Mouse (Mus musculus) hindbrain, embryonic 16.5 days (tissue): ENCODE results near the gene Gla. TPM values are rescaled to one million over a fixed set of nuclear protein-coding genes. Genes with fewer than 3 reads are reported as not detected.

Experiments
- ATAC-seq: fragments of 200-750 bp; cut with Nextera tagmentation; 2 replicates; pipeline ENCODE4 v1.8.0; 2017; ENCODE audit warnings: moderate TSS enrichment, moderate library complexity
- H3K27ac ChIP-seq: fragments of 300-500 bp; sonication (generic); 2 replicates; pipeline ENCODE4 v1.5.1; 2014; ENCODE audit warnings: low read depth, mild to moderate bottlenecking, control low read depth, low read length, moderate library complexity
- H3K27me3 ChIP-seq: fragments of 300-500 bp; sonication (generic); replicated peaks from 2 replicates; pipeline ENCODE4 v1.6.1; 2014; ENCODE audit warnings: low read length; ENCODE audit not compliant: control insufficient read depth, insufficient read depth
- H3K36me3 ChIP-seq: fragments of 300-500 bp; sonication (generic); 2 replicates; pipeline ENCODE4 v1.6.1; 2014; ENCODE audit warnings: mild to moderate bottlenecking, low read length, moderate library complexity, mixed read lengths; ENCODE audit not compliant: control insufficient read depth, insufficient read depth
- H3K4me1 ChIP-seq: fragments of 300-500 bp; sonication (generic); 2 replicates; pipeline ENCODE4 v1.6.1; 2014; ENCODE audit warnings: low read depth, low read length; ENCODE audit not compliant: control insufficient read depth, insufficient read depth
- H3K4me2 ChIP-seq: fragments of 300-500 bp; sonication (generic); 2 replicates; pipeline ENCODE4 v1.6.1; 2014; ENCODE audit warnings: mild to moderate bottlenecking, low read length, control low read depth, moderate library complexity
- H3K4me3 ChIP-seq: fragments of 300-500 bp; sonication (generic); 2 replicates; pipeline ENCODE4 v1.5.1; 2014; ENCODE audit warnings: mild to moderate bottlenecking, low read length, control low read depth, moderate library complexity
- H3K9ac ChIP-seq: fragments of 300-500 bp; sonication (generic); 2 replicates; pipeline ENCODE4 v1.6.1; 2014; ENCODE audit warnings: low read depth, mild to moderate bottlenecking, control low read depth, low read length, moderate library complexity
- H3K9me3 ChIP-seq: fragments of 300-500 bp; sonication (generic); 2 replicates; pipeline ENCODE4 v1.6.1; 2014; ENCODE audit warnings: mild to moderate bottlenecking, low read length, moderate library complexity; ENCODE audit not compliant: control insufficient read depth
- WGBS: fragments of 180-500 bp; shearing (Covaris S2); extraction: QIAGEN DNeasy Blood & Tissue Kit; methylation state at CpG from one replicate; pipeline ENCODE4 v1.1.7; 2014; 5-methylcytosine and 5-hydroxymethylcytosine counted together
- polyA plus RNA-seq: library from polyadenylated mRNA; unstranded; fragments of >200 nt; fragmentation: Nextera tagmentation; extraction: Ambion mirVana; gene quantifications from 2 replicates; pipeline ENCODE4 v1.2.1, GENCODE M21; 2015

Gene Gla
- polyA plus RNA-seq, 1 experiment from 2014 or later, result 3.9 TPM

GRCm38 (mm10) chrX:134580528-134581305 is 20.2 kb downstream of the Gla start:
- no peak overlapping the region for H3K4me2 ChIP-seq
- H3K27me3 ChIP-seq, result no peaks in the 10 kb centered on the region
- H3K4me1 ChIP-seq, result no peaks in the 10 kb centered on the region
- ATAC-seq, result no peak
- no peak overlapping the region for H3K27ac ChIP-seq
- no peaks in the 10 kb centered on the region for H3K9me3 ChIP-seq
- no peak overlapping the region for H3K4me3 ChIP-seq
- no peak overlapping the region for H3K9ac ChIP-seq
- H3K36me3 ChIP-seq, result no peaks in the 10 kb centered on the region
- WGBS, result 88% methylated on average over 14 of the region's 14 CpGs

DNA sequence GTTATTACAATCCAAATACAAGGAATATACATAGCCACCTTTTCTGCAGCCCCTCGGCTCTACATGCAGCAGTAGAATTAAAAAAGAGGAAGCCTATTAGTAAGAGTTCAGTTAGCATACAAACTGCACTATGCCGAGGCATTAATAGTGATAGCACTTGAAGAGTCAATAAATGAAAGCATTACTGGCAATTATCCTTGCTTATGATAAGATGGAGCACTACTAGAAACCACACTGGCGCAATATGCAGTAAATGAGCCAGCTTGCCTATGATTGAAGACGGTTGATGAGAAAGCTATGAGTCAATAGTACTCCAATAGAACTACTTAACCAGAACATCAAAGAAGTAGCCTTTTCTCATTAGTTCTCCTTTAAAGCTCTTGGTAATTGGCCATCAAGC is 23.0 kb downstream of the Gla start:
- H3K36me3 ChIP-seq, result no peaks in the 10 kb centered on the region
- H3K4me1 ChIP-seq, result no peaks in the 10 kb centered on the region
- H3K9ac ChIP-seq, result no peak overlapping the region
- no peaks in the 10 kb centered on the region for H3K27me3 ChIP-seq
- WGBS, result 87% methylated on average over 4 of the region's 4 CpGs
- no peak overlapping the region for H3K4me3 ChIP-seq
- no peaks in the 10 kb centered on the region for H3K9me3 ChIP-seq
- H3K27ac ChIP-seq, result no peak overlapping the region
- no peak overlapping the region for H3K4me2 ChIP-seq
- ATAC-seq, result no peak

DNA sequence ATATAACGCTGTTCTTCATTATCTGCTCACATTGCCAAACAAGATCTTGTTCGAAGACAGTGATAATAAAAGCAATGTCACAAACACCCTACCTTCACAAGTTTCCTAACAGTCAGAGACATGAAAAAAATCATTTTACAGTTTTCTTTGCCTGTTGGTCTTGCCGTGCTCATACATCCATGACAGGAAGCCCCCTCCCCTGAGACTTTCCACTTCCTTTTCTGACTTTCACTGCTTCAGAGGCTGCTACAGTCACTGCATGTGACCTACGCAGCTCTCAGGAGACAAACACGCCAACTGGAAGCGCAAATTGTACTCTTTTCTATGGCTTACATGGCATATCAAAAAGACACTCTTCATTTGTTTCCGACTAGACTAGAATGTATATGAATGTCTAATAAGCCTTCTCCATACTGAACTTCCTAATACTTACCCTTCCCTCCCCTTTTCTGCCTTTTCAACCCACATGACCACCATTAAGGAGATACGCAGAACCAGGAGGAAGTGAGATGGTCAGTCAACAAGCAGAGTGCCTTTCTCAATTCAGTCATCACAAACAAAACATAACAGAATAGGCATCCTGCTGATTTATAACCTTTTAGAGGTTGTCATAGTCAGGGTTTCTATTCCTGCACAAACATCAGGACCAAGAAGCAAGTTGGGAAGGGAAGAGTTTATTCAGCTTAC is 34.2 kb downstream of the Gla start:
- H3K36me3 ChIP-seq, result no peaks in the 10 kb centered on the region
- no peaks in the 10 kb centered on the region for H3K27me3 ChIP-seq
- H3K9me3 ChIP-seq, result no peaks in the 10 kb centered on the region
- no peaks in the 10 kb centered on the region for H3K4me1 ChIP-seq
- no peak overlapping the region for H3K27ac ChIP-seq
- WGBS, result 84% methylated on average over 8 of the region's 8 CpGs
- no peak overlapping the region for H3K4me2 ChIP-seq
- H3K9ac ChIP-seq, result no peak overlapping the region
- H3K4me3 ChIP-seq, result no peak overlapping the region
- no peak for ATAC-seq

DNA sequence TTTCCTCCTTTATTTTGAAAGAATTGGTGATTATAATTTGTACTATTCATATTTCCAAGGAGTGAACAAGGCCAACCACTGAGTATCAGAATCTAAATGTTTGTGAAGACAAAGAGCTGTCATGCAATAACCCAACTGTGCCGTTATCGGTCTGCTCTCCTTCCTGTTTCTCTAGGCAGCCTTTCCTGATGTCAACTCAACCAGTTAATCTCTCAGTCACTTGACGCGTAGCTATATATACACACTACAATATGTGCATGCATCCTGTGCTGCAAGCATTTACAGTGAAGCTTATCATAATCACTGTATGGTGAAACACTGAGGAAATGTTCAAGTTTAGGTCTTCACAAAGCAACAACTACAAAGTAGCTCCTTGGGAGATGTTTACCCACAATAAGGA is 36.6 kb downstream of the Gla start:
- 95% methylated on average over 4 of the region's 4 CpGs for WGBS
- no peak overlapping the region for H3K4me2 ChIP-seq
- ATAC-seq, result no peak
- no peak overlapping the region for H3K4me3 ChIP-seq
- no peaks in the 10 kb centered on the region for H3K9me3 ChIP-seq
- no peak overlapping the region for H3K9ac ChIP-seq
- no peak overlapping the region for H3K27ac ChIP-seq
- H3K27me3 ChIP-seq, result no peaks in the 10 kb centered on the region
- no peaks in the 10 kb centered on the region for H3K4me1 ChIP-seq
- no peaks in the 10 kb centered on the region for H3K36me3 ChIP-seq

- Histone ChIP-seq H3K4me3 (no peak overlapping the region), H3K4me2 (no peak overlapping the region), H3K9ac (no peak overlapping the region), H3K4me1 (no peaks in the 10 kb centered on the region), H3K27ac (no peak overlapping the region), H3K9me3 (no peaks in the 10 kb centered on the region), H3K27me3 (no peaks in the 10 kb centered on the region), H3K36me3 (no peaks in the 10 kb centered on the region)
- WGBS, result 80% methylated on average over 6 of the region's 6 CpGs
- ATAC-seq, result no peak
These were observed 46.5 kb downstream of the Gla start for GRCm38 (mm10) chrX:134554425-134554824.

- WGBS, result 85% methylated on average over 4 of the region's 4 CpGs
- Histone ChIP-seq H3K4me3 (no peak overlapping the region), H3K36me3 (no peaks in the 10 kb centered on the region), H3K4me2 (no peak overlapping the region), H3K27me3 (no peaks in the 10 kb centered on the region), H3K27ac (no peak overlapping the region), H3K9me3 (no peaks in the 10 kb centered on the region), H3K4me1 (no peaks in the 10 kb centered on the region), H3K9ac (no peak overlapping the region)
- ATAC-seq, result no peak
These were observed 47.6 kb downstream of the Gla start for GRCm38 (mm10) chrX:134553326-134553725.

DNA sequence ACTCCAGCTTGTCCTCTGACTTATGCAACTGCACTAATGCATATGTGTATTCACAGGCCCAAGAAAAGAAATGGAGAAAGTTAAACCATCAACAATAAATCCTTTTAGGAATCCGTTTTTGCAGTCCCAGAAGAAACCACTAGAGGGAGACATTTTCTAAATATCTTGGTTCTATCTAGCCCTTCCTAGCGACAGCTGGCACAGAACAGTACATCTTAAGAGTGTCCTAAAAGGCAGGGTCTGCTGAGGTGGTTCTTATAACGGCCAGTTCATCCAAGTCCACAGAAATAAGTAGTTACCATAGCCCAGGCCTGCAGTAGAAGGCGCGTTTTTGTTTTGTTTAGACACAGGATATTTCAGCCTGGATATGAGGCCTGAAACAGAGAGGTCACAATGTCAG is 50.0 kb downstream of the Gla start:
- no peaks in the 10 kb centered on the region for H3K9me3 ChIP-seq
- 18% methylated on average over 5 of the region's 5 CpGs for WGBS
- no peak overlapping the region for H3K27ac ChIP-seq
- no peaks in the 10 kb centered on the region for H3K4me1 ChIP-seq
- H3K9ac ChIP-seq, result no peak overlapping the region
- H3K4me2 ChIP-seq, result no peak overlapping the region
- no peaks in the 10 kb centered on the region for H3K27me3 ChIP-seq
- H3K4me3 ChIP-seq, result no peak overlapping the region
- H3K36me3 ChIP-seq, result no peaks in the 10 kb centered on the region
- ATAC-seq, result no peak

DNA sequence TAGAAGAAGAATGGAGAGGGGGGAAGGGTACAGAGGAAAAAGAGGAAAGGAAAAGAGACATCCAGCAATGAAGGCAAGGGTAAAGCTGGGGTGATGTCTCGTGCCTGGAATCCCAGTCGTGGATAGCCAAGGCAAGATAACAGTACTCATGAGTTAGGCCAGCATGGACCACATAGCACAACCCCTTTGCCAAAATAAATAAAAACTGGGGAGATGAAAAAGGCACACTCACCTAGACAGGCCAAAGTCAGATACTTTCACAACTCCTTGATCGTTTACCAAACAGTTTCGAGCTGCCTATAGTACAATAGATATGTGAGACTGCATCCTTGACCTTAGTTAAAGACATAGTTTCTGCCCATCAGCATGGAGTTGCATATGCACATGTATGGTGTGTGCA is 53.6 kb downstream of the Gla start:
- H3K4me2 ChIP-seq, result no peak overlapping the region
- ATAC-seq, result no peak
- no peaks in the 10 kb centered on the region for H3K4me1 ChIP-seq
- no peak overlapping the region for H3K9ac ChIP-seq
- H3K27me3 ChIP-seq, result no peaks in the 10 kb centered on the region
- no peak overlapping the region for H3K27ac ChIP-seq
- no peak overlapping the region for H3K4me3 ChIP-seq
- 82% methylated on average over 4 of the region's 4 CpGs for WGBS
- no peaks in the 10 kb centered on the region for H3K36me3 ChIP-seq
- H3K9me3 ChIP-seq, result no peaks in the 10 kb centered on the region

- Histone ChIP-seq H3K36me3 (no peaks in the 10 kb centered on the region), H3K27me3 (no peaks in the 10 kb centered on the region), H3K4me2 (peak overlapping the region; percentile 59), H3K9ac (peak overlapping the region; percentile 59), H3K27ac (no peak overlapping the region; the same call in 1 of the 2 replicates), H3K9me3 (no peaks in the 10 kb centered on the region), H3K4me1 (no peaks in the 10 kb centered on the region), H3K4me3 (peak overlapping the region; percentile 52)
- peak; percentile 30; the same call in 1 of the 2 replicates for ATAC-seq
- 16% methylated on average over 6 of the region's 6 CpGs for WGBS
These were observed 59.0 kb downstream of the Gla start for GRCm38 (mm10) chrX:134541955-134542308.
